Mouse (Mus musculus) embryonic facial prominence, embryonic 14.5 days (tissue): ENCODE data around the gene Rock2. TPM values are rescaled to one million over a fixed set of nuclear protein-coding genes. Genes with fewer than 3 reads are reported as not detected.

ENCODE experiments used
- ATAC-seq: fragments of 200-750 bp; cut with Nextera tagmentation; 2 replicates; pipeline ENCODE4 v1.8.0; 2017; ENCODE audit warnings: low read depth, moderate number of reproducible peaks, moderate TSS enrichment
- DNase-seq: peaks from one replicate; pipeline ENCODE4 v3.0.0-alpha.2; 2015; ENCODE audit warnings: low spot score
- H3K27ac ChIP-seq: fragments of 300-500 bp; sonication (generic); replicated peaks from 2 replicates; pipeline ENCODE4 v1.5.1; 2014; ENCODE audit warnings: low read depth, mild to moderate bottlenecking, low read length, moderate library complexity
- H3K27me3 ChIP-seq: fragments of 300-500 bp; sonication (generic); replicated peaks from 2 replicates; pipeline ENCODE4 v1.6.1; 2014; ENCODE audit warnings: low read length; ENCODE audit not compliant: control insufficient read depth, insufficient read depth
- H3K36me3 ChIP-seq: fragments of 300-500 bp; sonication (generic); 2 replicates; pipeline ENCODE4 v1.6.1; 2014; ENCODE audit warnings: low read length, mixed read lengths; ENCODE audit not compliant: control insufficient read depth, insufficient read depth
- H3K4me1 ChIP-seq: fragments of 300-500 bp; sonication (generic); 2 replicates; pipeline ENCODE4 v1.6.1; 2014; ENCODE audit warnings: antibody characterized with exemption, low read length; ENCODE audit not compliant: control insufficient read depth, insufficient read depth
- H3K4me2 ChIP-seq: fragments of 300-500 bp; sonication (generic); 2 replicates; pipeline ENCODE4 v1.6.1; 2014; ENCODE audit warnings: low read depth, mild to moderate bottlenecking, low read length, moderate library complexity, mixed read lengths
- H3K4me3 ChIP-seq: fragments of 300-500 bp; sonication (generic); 2 replicates; pipeline ENCODE4 v1.5.1; 2014; ENCODE audit warnings: low read depth, mild to moderate bottlenecking, low read length
- H3K9ac ChIP-seq: fragments of 300-500 bp; sonication (generic); 2 replicates; pipeline ENCODE4 v1.6.1; 2014; ENCODE audit warnings: low read depth, mild to moderate bottlenecking, low read length, moderate library complexity, mixed read lengths
- H3K9me3 ChIP-seq: fragments of 300-500 bp; sonication (generic); 2 replicates; pipeline ENCODE4 v1.6.1; 2016; ENCODE audit warnings: low read length; ENCODE audit not compliant: control insufficient read depth
- WGBS: fragments of 180-500 bp; shearing (Covaris S2); extraction: QIAGEN DNeasy Blood & Tissue Kit; methylation state at CpG from one replicate; pipeline ENCODE4 v1.1.7; 2014; 5-methylcytosine and 5-hydroxymethylcytosine counted together
- polyA plus RNA-seq: library from polyadenylated mRNA; unstranded; fragments of >200 nt; fragmentation: Nextera tagmentation; extraction: Ambion mirVana; gene quantifications from 2 replicates; pipeline ENCODE4 v1.2.1, GENCODE M21; 2014

Rock2 gene
- polyA plus RNA-seq, 1 experiment from 2014 or later = 23.5 TPM

- DNase-seq (no peak), ATAC-seq (no peak)
- Histone ChIP-seq H3K4me2 (no peak overlapping the region), H3K9me3 (no peaks in the 10 kb centered on the region), H3K9ac (no peak overlapping the region), H3K4me1 (0 out of 2 replicates have a peak, but pooled peaks cover 2% of the 10 kb centered on the region), H3K27me3 (no peaks in the 10 kb centered on the region), H3K27ac (no peak overlapping the region), H3K36me3 (no peaks in the 10 kb centered on the region), H3K4me3 (no peak overlapping the region)
- 48% methylated on average over 2 of the region's 2 CpGs for WGBS
Measured at GRCm38 (mm10) chr12:16856306-16856679, 38.4 kb upstream of the Rock2 start.

DNA sequence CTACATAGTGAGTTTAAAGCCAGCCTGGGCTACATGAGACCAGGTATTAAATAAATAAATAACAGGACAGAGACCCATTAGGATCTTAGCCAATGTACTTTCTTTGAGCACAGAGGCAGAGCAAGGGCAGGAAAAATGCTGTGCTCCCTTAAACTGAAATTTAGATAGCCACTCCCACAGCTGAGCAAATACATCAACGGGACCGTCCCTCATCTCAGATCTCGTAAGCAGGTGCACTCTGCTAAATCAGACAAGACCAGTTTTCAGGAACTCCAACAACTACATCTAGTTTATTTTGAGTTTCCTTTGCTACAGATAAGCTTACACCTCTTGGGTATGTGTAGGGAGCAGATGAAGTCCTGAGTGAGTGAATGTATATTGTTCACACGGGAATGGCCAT is 36.6 kb upstream of the Rock2 start:
- 79% methylated on average over 4 of the region's 4 CpGs for WGBS
- no peaks in the 10 kb centered on the region for H3K36me3 ChIP-seq

GRCm38 (mm10) chr12:16859781-16860180 is 34.9 kb upstream of the Rock2 start:
- ATAC-seq = no peak
- no peak overlapping the region for H3K9ac ChIP-seq
- H3K27ac ChIP-seq = no peak overlapping the region
- no peaks in the 10 kb centered on the region for H3K4me1 ChIP-seq
- H3K36me3 ChIP-seq = no peaks in the 10 kb centered on the region
- no peak overlapping the region for H3K4me3 ChIP-seq
- no peak overlapping the region for H3K4me2 ChIP-seq
- no peaks in the 10 kb centered on the region for H3K9me3 ChIP-seq
- DNase-seq = no peak
- WGBS = 83% methylated on average over 2 of the region's 2 CpGs
- no peaks in the 10 kb centered on the region for H3K27me3 ChIP-seq

More for the DNA sequence above, 36.6 kb upstream of the Rock2 start:
- Histone ChIP-seq H3K9me3 (no peaks in the 10 kb centered on the region), H3K4me1 (0 out of 2 replicates have a peak, but pooled peaks cover 2% of the 10 kb centered on the region), H3K4me3 (no peak overlapping the region), H3K4me2 (no peak overlapping the region), H3K27ac (no peak overlapping the region), H3K27me3 (no peaks in the 10 kb centered on the region), H3K9ac (no peak overlapping the region)
- DNase-seq (no peak), ATAC-seq (no peak)

GRCm38 (mm10) chr12:16860533-16860932 is 34.2 kb upstream of the Rock2 start:
- no peak overlapping the region for H3K9ac ChIP-seq
- ATAC-seq = 0 out of 2 replicates have a peak, but pooled peaks have one; percentile 35
- no peak for DNase-seq
- H3K4me2 ChIP-seq = no peak overlapping the region
- H3K27me3 ChIP-seq = no peaks in the 10 kb centered on the region
- 46% methylated on average over 1 of the region's 1 CpGs for WGBS
- no peak overlapping the region for H3K27ac ChIP-seq
- H3K4me3 ChIP-seq = no peak overlapping the region
- no peaks in the 10 kb centered on the region for H3K4me1 ChIP-seq
- H3K36me3 ChIP-seq = no peaks in the 10 kb centered on the region
- no peaks in the 10 kb centered on the region for H3K9me3 ChIP-seq

DNA sequence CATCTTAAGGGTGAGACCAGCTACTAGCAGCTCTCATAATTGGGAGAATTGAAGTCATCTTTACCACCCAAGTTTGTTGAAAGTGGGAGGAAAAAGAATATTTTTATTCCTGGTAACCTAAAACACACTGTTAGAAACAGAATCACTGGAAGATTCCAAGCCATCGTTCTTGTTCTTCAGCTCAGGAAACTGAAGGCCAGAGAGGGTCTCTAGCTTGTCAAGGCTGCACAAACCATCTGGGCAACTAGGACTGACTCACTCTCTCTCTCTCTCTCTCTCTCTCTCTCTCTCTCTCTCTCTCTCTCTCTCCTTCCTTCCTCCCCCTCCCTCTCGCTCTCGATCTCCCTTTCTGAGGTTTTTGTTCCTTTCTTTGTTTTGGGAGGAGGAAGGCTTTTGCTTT is 33.7 kb upstream of the Rock2 start:
- no peak for ATAC-seq
- no peaks in the 10 kb centered on the region for H3K9me3 ChIP-seq
- no peak overlapping the region for H3K27ac ChIP-seq

GRCm38 (mm10) chr12:16864477-16864876 is 30.2 kb upstream of the Rock2 start:
- ATAC-seq (no peak), DNase-seq (no peak)
- Histone ChIP-seq H3K27me3 (no peaks in the 10 kb centered on the region), H3K4me1 (peaks cover 5% of the 10 kb centered on the region; the same call in 1 of the 2 replicates), H3K9ac (no peak overlapping the region), H3K36me3 (no peaks in the 10 kb centered on the region), H3K4me2 (no peak overlapping the region), H3K9me3 (no peaks in the 10 kb centered on the region), H3K27ac (no peak overlapping the region), H3K4me3 (no peak overlapping the region)
- WGBS = 66% methylated on average over 4 of the region's 4 CpGs

More for the DNA sequence above, 33.7 kb upstream of the Rock2 start:
- Histone ChIP-seq H3K27me3 (no peaks in the 10 kb centered on the region), H3K4me3 (no peak overlapping the region), H3K9ac (no peak overlapping the region), H3K4me2 (no peak overlapping the region), H3K36me3 (no peaks in the 10 kb centered on the region), H3K4me1 (no peaks in the 10 kb centered on the region)
- DNase-seq = no peak
- 51% methylated on average over 3 of the region's 3 CpGs for WGBS

DNA sequence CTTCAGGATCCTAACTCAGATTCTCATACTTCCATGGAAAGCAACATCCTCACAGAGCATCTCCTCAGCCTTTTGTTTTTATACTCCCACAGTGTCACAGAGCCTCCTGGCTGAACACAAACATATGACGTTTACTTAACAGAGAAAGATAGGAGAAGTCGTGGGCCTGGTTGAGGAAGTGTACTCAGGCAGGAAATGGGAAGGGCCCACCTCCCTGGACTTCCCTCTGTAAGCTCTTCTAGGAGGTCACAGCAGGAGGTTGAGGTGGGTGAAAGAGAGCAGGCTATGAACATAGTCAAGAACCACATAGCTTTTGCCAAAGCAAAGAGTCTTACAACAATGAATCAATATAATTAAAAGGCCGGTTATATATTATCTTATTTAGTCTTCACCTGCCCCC is 28.8 kb upstream of the Rock2 start:
- no peak overlapping the region for H3K9ac ChIP-seq
- H3K4me1 ChIP-seq = peaks cover 19% of the 10 kb centered on the region
- DNase-seq = no peak
- H3K4me2 ChIP-seq = no peak overlapping the region
- H3K9me3 ChIP-seq = no peaks in the 10 kb centered on the region
- H3K27ac ChIP-seq = no peak overlapping the region
- ATAC-seq = no peak
- no peaks in the 10 kb centered on the region for H3K27me3 ChIP-seq
- H3K4me3 ChIP-seq = no peak overlapping the region
- 52% methylated on average over 3 of the region's 3 CpGs for WGBS
- H3K36me3 ChIP-seq = no peaks in the 10 kb centered on the region

DNA sequence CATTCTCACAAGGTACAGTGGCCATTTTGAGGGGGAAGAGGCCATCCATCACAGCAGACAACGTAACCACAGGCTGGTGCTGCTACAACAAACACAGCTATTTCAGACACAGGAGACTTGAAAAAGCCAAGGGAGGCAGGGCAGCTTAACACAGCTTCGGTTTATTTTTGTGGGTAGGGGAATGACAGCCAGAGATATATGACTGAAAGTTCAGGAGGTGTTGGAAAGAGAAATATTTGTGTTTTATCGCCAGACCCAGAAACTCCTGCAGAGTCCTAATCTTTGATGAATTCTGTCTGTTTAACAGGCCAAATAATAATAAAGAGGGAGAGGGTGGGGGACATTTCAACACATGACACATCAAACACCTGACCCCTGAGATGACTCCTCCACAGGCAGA is 28.2 kb upstream of the Rock2 start:
- Histone ChIP-seq H3K27ac (no peak overlapping the region), H3K4me3 (no peak overlapping the region), H3K9ac (no peak overlapping the region), H3K9me3 (no peaks in the 10 kb centered on the region), H3K27me3 (no peaks in the 10 kb centered on the region), H3K4me1 (peaks cover 22% of the 10 kb centered on the region), H3K36me3 (no peaks in the 10 kb centered on the region), H3K4me2 (no peak overlapping the region)
- 66% methylated on average over 3 of the region's 3 CpGs for WGBS
- DNase-seq (no peak), ATAC-seq (no peak)

DNA sequence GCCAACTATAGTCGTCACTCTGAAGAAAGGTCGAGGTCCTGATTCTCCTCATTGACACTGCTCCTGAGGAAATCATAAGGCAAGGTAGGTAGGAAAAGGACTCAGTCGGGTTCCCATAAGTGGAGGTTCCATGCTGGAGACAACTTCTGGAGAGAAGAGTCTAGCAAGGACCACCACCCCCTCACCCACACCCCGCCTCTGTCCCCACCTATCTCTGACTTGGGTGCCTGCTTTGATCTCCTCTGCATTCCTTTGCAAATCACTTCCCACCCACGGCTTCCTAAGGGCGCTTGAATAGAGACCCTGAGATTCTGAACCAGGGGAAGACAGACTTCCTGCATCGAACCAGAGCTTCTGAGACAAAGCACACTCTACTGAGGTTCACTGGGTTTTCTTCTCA is 27.4 kb upstream of the Rock2 start:
- ATAC-seq = no peak
- no peak for DNase-seq
- Histone ChIP-seq H3K4me3 (no peak overlapping the region), H3K4me2 (no peak overlapping the region), H3K9ac (no peak overlapping the region), H3K36me3 (no peaks in the 10 kb centered on the region), H3K27ac (no peak overlapping the region), H3K9me3 (no peaks in the 10 kb centered on the region), H3K27me3 (no peaks in the 10 kb centered on the region), H3K4me1 (peaks cover 22% of the 10 kb centered on the region)
- 65% methylated on average over 7 of the region's 7 CpGs for WGBS
